9 mouse cellular contexts compared by ENCODE assay signal in genomic region chr12:85436021-85436621, GRCm38 (mm10). TPM values are rescaled to one million over a fixed set of nuclear protein-coding genes. Genes with fewer than 3 reads are reported as not detected.
DNase-seq lines count a peak whose midpoint lies in the region; ATAC-seq lines count a peak whose summit lies in the region.
"Had no signal": no experiment of that assay in that cellular context is flagged by ENCODE, and none has a peak within 500 bp of the region (broad histone marks: within the 10 kb centered on the region; RNA-seq: fewer than 3 reads in every experiment).

No protein-coding gene starts in this region.

- peak overlapping the region; percentile 47; the same call in 1 of the 2 replicates for H3K27ac ChIP-seq in intestine, embryonic 16.5 days (ENCODE audit: low read length)
- peak overlapping the region; percentile 77 for H3K27ac ChIP-seq in midbrain, embryonic 16.5 days (ENCODE audit: low read length)

- DNase-seq in adrenal gland, postnatal 36 days: peak; percentile 33 to 36
- DNase-seq in cerebellum, adult 9-10 months: peak; percentile 92
- DNase-seq in gastrocnemius, postnatal 14 days: peak; percentile 29
- DNase-seq in urinary bladder, adult 2 months (ENCODE audit: low spot score): no peak
- DNase-seq in spleen, postnatal 4 days (ENCODE audit: low spot score in 2 of 2): no peak

- H3K4me1 ChIP-seq in intestine, embryonic 16.5 days (ENCODE audit: control insufficient read depth, insufficient read depth, low read length): peaks cover 11% of the 10 kb centered on the region; the same call in 1 of the 2 replicates
- peaks cover 29% of the 10 kb centered on the region for H3K4me1 ChIP-seq in midbrain, embryonic 16.5 days (ENCODE audit: control insufficient read depth, insufficient read depth, low read length)

- no peak overlapping the region for H3K9ac ChIP-seq in intestine, embryonic 16.5 days (ENCODE audit: low read depth, low read length)
- peak overlapping the region; percentile 36; the same call in 1 of the 2 replicates for H3K9ac ChIP-seq in midbrain, embryonic 16.5 days (ENCODE audit: low read depth, low read length)

- H3K36me3 ChIP-seq in intestine, embryonic 16.5 days (ENCODE audit: control insufficient read depth, insufficient read depth, low read length): no peaks in the 10 kb centered on the region
- H3K36me3 ChIP-seq in midbrain, embryonic 16.5 days (ENCODE audit: control insufficient read depth, insufficient read depth, low read length): no peaks in the 10 kb centered on the region

- no peak overlapping the region for H3K4me3 ChIP-seq in intestine, embryonic 16.5 days (ENCODE audit: low read length)
- no peak overlapping the region for H3K4me3 ChIP-seq in midbrain, embryonic 16.5 days (ENCODE audit: low read depth, low read length)
- H3K4me3 ChIP-seq: megakaryocyte, embryonic 14.5 days had no signal

- intact Hi-C loops in gastrocnemius, postnatal 14 days (cut with DNase I; ENCODE audit: low total_unique reads): loop anchor here (10.0 kb wide), 1 partner anchor 49 kb away; no protein-coding TSS in a partner anchor

- peak; percentile 67 for ATAC-seq in intestine, embryonic 16.5 days
- peak; percentile 82 for ATAC-seq in midbrain, embryonic 16.5 days
- ATAC-seq in megakaryocyte, adult 5-6 weeks (ENCODE audit: poor library complexity, severe bottlenecking): no peak

- 41% methylated on average over 10 of the region's 10 CpGs for WGBS in intestine, embryonic 16.5 days
- WGBS in midbrain, embryonic 16.5 days: 37% methylated on average over 10 of the region's 10 CpGs

- no peak overlapping the region for H3K4me2 ChIP-seq in intestine, embryonic 16.5 days (ENCODE audit: low read depth, low read length)
- H3K4me2 ChIP-seq in midbrain, embryonic 16.5 days (ENCODE audit: low read length): peak overlapping the region; percentile 21

- no peaks in the 10 kb centered on the region for H3K27me3 ChIP-seq in intestine, embryonic 16.5 days (replicated peaks; ENCODE audit: control insufficient read depth, insufficient read depth, low read length)
- no peaks in the 10 kb centered on the region for H3K27me3 ChIP-seq in midbrain, embryonic 16.5 days (ENCODE audit: control insufficient read depth, insufficient read depth, low read depth, low read length)

- H3K9me3 ChIP-seq in intestine, embryonic 16.5 days (ENCODE audit: control insufficient read depth, low read length): no peaks in the 10 kb centered on the region
- no peaks in the 10 kb centered on the region for H3K9me3 ChIP-seq in midbrain, embryonic 16.5 days (replicated peaks; ENCODE audit: control insufficient read depth, low read length, poor library complexity, severe bottlenecking)
- H3K9me3 ChIP-seq: megakaryocyte, embryonic 14.5 days had no signal

RNA-seq across cellular contexts. Expression of gene Fos, which starts 37.6 kb away (rescaled TPM):
- total RNA-seq in adrenal gland, postnatal 36 days (2021): 10 to 100 TPM in 1 of 2 experiments, 1 to 10 TPM in 1; 8.4 to 18.8 TPM
- total RNA-seq in gastrocnemius, postnatal 14 days (2021): 1 to 10 TPM; 7.6 to 8.9 TPM
- polyA plus RNA-seq in intestine, embryonic 16.5 days (2015; fragmentation: Nextera tagmentation; extraction: Ambion mirVana): 6.4 and 6.6 TPM in 2 replicates
- polyA plus RNA-seq in midbrain, embryonic 16.5 days (2015; fragmentation: Nextera tagmentation; extraction: Ambion mirVana): 1.8 TPM in 2 replicates
- 28.5 and 37.0 TPM in 2 replicates for polyA plus RNA-seq in urinary bladder, adult 2 months (2012; rRNA removed)
- total RNA-seq in megakaryocyte, adult 5-6 weeks (2015): 468 and 475 TPM in 2 replicates
- 389 and 431 TPM in 2 replicates for total RNA-seq in megakaryocyte, adult 5-6 weeks (2017)

Comparison
In these comparisons a context has a peak if more than half of its experiments do, and no peak if none do; other contexts are left out.
1. DNase-seq: peak in adrenal gland, postnatal 36 days (2 of 2), cerebellum, adult 9-10 months (single experiment) and gastrocnemius, postnatal 14 days (single experiment); none in urinary bladder, adult 2 months (single experiment) and spleen, postnatal 4 days (0 of 2).
2. RNA of gene Fos, which starts 37.6 kb away (total RNA-seq): 389 to 475 TPM in megakaryocyte, adult 5-6 weeks; 8.4 to 18.8 TPM in adrenal gland, postnatal 36 days and 7.6 to 8.9 TPM in gastrocnemius, postnatal 14 days; every median in the first group is over 10 times any median in the second.